ENCODE assay signal across 18 mouse cellular contexts in genomic region chr9:109123266-109123665, GRCm38 (mm10). TPM values are rescaled to one million over a fixed set of nuclear protein-coding genes. Genes with fewer than 3 reads are reported as not detected.
A peak's percentile ranks its signal among the peaks of the same experiment; 100 is the strongest.
DNase-seq lines count a peak whose midpoint lies in the region; ATAC-seq lines count a peak whose summit lies in the region.
"Had no signal": no experiment of that assay in that cellular context is flagged by ENCODE, and none has a peak within 500 bp of the region (broad histone marks: within the 10 kb centered on the region; RNA-seq: fewer than 3 reads in every experiment).

No protein-coding gene starts in this region.

- H3K36me3 ChIP-seq in forebrain, embryonic 14.5 days (ENCODE audit: control insufficient read depth, insufficient read depth, low read length): peaks cover 20% of the 10 kb centered on the region
- H3K36me3 ChIP-seq in forebrain, embryonic 12.5 days (replicated peaks): peaks cover 21% of the 10 kb centered on the region

- no peaks in the 10 kb centered on the region for H3K27me3 ChIP-seq in forebrain, embryonic 14.5 days (replicated peaks; ENCODE audit: control insufficient read depth, insufficient read depth, low read length)
- H3K27me3 ChIP-seq in forebrain, embryonic 12.5 days: no peaks in the 10 kb centered on the region
- H3K27me3 ChIP-seq: heart, embryonic 13.5 days; neural tube, embryonic 12.5 days had no signal

- no peaks in the 10 kb centered on the region for H3K9me3 ChIP-seq in forebrain, embryonic 14.5 days (replicated peaks; ENCODE audit: control insufficient read depth, low read length)
- H3K9me3 ChIP-seq in forebrain, embryonic 12.5 days: no peaks in the 10 kb centered on the region
- H3K9me3 ChIP-seq: heart, embryonic 13.5 days; neural tube, embryonic 12.5 days had no signal

- no peaks in the 10 kb centered on the region for H3K4me1 ChIP-seq in forebrain, embryonic 14.5 days (ENCODE audit: control insufficient read depth, insufficient read depth, low read length)
- H3K4me1 ChIP-seq in forebrain, embryonic 12.5 days: no peaks in the 10 kb centered on the region
- H3K4me1 ChIP-seq: neural tube, embryonic 12.5 days had no signal

- H3K4me3 ChIP-seq in forebrain, embryonic 14.5 days (ENCODE audit: low read depth, low read length): no peak overlapping the region
- no peak overlapping the region for H3K4me3 ChIP-seq in forebrain, embryonic 12.5 days (replicated peaks)
- H3K4me3 ChIP-seq: gastrocnemius, adult 2 months; heart, embryonic 13.5 days; neural tube, embryonic 12.5 days had no signal

- no peak for ATAC-seq in forebrain, embryonic 14.5 days
- no peak for ATAC-seq in forebrain, embryonic 12.5 days (ENCODE audit: low FRiP score)
- no peak for ATAC-seq in erythroblast, adult 5-6 weeks (replicated peaks; ENCODE audit: low FRiP score, poor library complexity, severe bottlenecking)
- ATAC-seq: inflammation-experienced regulatory T-cells, adult 6 months had no signal

- 59% methylated on average over 6 of the region's 6 CpGs for WGBS in forebrain, embryonic 14.5 days
- 68% methylated on average over 6 of the region's 6 CpGs for WGBS in forebrain, embryonic 12.5 days

- H3K27ac ChIP-seq in forebrain, embryonic 14.5 days (ENCODE audit: low read depth, low read length): no peak overlapping the region
- H3K27ac ChIP-seq in forebrain, embryonic 12.5 days: no peak overlapping the region
- H3K27ac ChIP-seq: gastrocnemius, adult 2 months; heart, embryonic 13.5 days; neural tube, embryonic 12.5 days had no signal

- H3K4me2 ChIP-seq in forebrain, embryonic 14.5 days (ENCODE audit: low read length): no peak overlapping the region
- no peak overlapping the region for H3K4me2 ChIP-seq in forebrain, embryonic 12.5 days
- H3K4me2 ChIP-seq: heart, embryonic 13.5 days; neural tube, embryonic 12.5 days had no signal

- H3K9ac ChIP-seq in forebrain, embryonic 14.5 days (ENCODE audit: low read length): no peak overlapping the region
- H3K9ac ChIP-seq in forebrain, embryonic 12.5 days: no peak overlapping the region
- H3K9ac ChIP-seq: heart, embryonic 13.5 days; neural tube, embryonic 12.5 days had no signal

- peak; percentile 20 for DNase-seq in forebrain, embryonic 14.5 days (ENCODE audit: low spot score)
- DNase-seq in kidney, postnatal 4 days: peak; percentile 24 to 30
- no peak for DNase-seq in kidney, adult 18-20 months
- peak; percentile 3 for DNase-seq in urinary bladder, postnatal 25 days (ENCODE audit: low spot score)
- no peak for DNase-seq in urinary bladder, postnatal 4 days (ENCODE audit: low spot score in 2 of 2)
- DNase-seq in left cerebral cortex, adult 11 months (ENCODE audit: low spot score): no peak
- DNase-seq: cerebellum, adult 9-11 months; gastrocnemius, adult 2 months; layer of hippocampus, adult 9-11 months; right cerebral cortex, postnatal 4 days had no signal

RNA-seq across cellular contexts. Expression of gene Plxnb1, which starts 28.1 kb away (rescaled TPM):
- 13.9 and 15.7 TPM in 2 replicates for polyA plus RNA-seq in forebrain, embryonic 14.5 days (2014; fragmentation: Nextera tagmentation; extraction: Ambion mirVana)
- 39.9 and 44.4 TPM in 2 replicates for polyA plus RNA-seq in forebrain, embryonic 12.5 days (2016; fragmentation: Nextera tagmentation; extraction: Ambion mirVana)
- not detected in 2 replicates for total RNA-seq in erythroblast, adult 5-6 weeks (2015; ENCODE audit: low replicate concordance)
- total RNA-seq in erythroblast, adult 5-6 weeks (2017; ENCODE audit: low replicate concordance): not detected in 2 replicates
- total RNA-seq: megakaryocyte progenitor cell, adult 5-6 weeks had no signal

RNA-seq across cellular contexts. Expression of gene Fbxw21, which starts 38.6 kb away (rescaled TPM):
- not detected in 2 replicates for polyA plus RNA-seq in forebrain, embryonic 14.5 days (2014; fragmentation: Nextera tagmentation; extraction: Ambion mirVana)
- polyA plus RNA-seq in forebrain, embryonic 12.5 days (2016; fragmentation: Nextera tagmentation; extraction: Ambion mirVana): not detected in 2 replicates
- not detected in 2 replicates for total RNA-seq in erythroblast, adult 5-6 weeks (2015; ENCODE audit: low replicate concordance)
- 0.28 TPM in 1 of 2 replicates, not detected in the other for total RNA-seq in erythroblast, adult 5-6 weeks (2017; ENCODE audit: low replicate concordance)
- total RNA-seq: gastrocnemius, adult 2 months; megakaryocyte progenitor cell, adult 5-6 weeks had no signal
- polyA plus RNA-seq: heart, embryonic 13.5 days; inflammation-experienced regulatory T-cells, adult 6 months; limb, embryonic 14.5 days; neural tube, embryonic 12.5 days; stomach, embryonic 16.5 days had no signal

RNA-seq across cellular contexts. Expression of gene Tma7, which starts 40.9 kb away (rescaled TPM):
- polyA plus RNA-seq in forebrain, embryonic 14.5 days (2014; fragmentation: Nextera tagmentation; extraction: Ambion mirVana): 652 and 758 TPM in 2 replicates
- 734 and 744 TPM in 2 replicates for polyA plus RNA-seq in forebrain, embryonic 12.5 days (2016; fragmentation: Nextera tagmentation; extraction: Ambion mirVana)
- total RNA-seq in erythroblast, adult 5-6 weeks (2015; ENCODE audit: low replicate concordance): 104 and 108 TPM in 2 replicates
- 44.6 and 57.0 TPM in 2 replicates for total RNA-seq in erythroblast, adult 5-6 weeks (2017; ENCODE audit: low replicate concordance)

RNA-seq across cellular contexts. Expression of gene Ccdc51, which starts 41.0 kb away (rescaled TPM):
- 19.4 and 21.2 TPM in 2 replicates for polyA plus RNA-seq in forebrain, embryonic 14.5 days (2014; fragmentation: Nextera tagmentation; extraction: Ambion mirVana)
- polyA plus RNA-seq in forebrain, embryonic 12.5 days (2016; fragmentation: Nextera tagmentation; extraction: Ambion mirVana): 13.9 and 14.9 TPM in 2 replicates
- total RNA-seq in erythroblast, adult 5-6 weeks (2015; ENCODE audit: low replicate concordance): 2.5 TPM in 1 of 2 replicates, not detected in the other
- 3.7 and 4.3 TPM in 2 replicates for total RNA-seq in erythroblast, adult 5-6 weeks (2017; ENCODE audit: low replicate concordance)

RNA-seq across cellular contexts. Expression of gene Atrip, which starts 49.3 kb away (rescaled TPM):
- polyA plus RNA-seq in forebrain, embryonic 14.5 days (2014; fragmentation: Nextera tagmentation; extraction: Ambion mirVana): 27.3 and 29.6 TPM in 2 replicates
- polyA plus RNA-seq in forebrain, embryonic 12.5 days (2016; fragmentation: Nextera tagmentation; extraction: Ambion mirVana): 32.4 and 32.5 TPM in 2 replicates
- total RNA-seq in erythroblast, adult 5-6 weeks (2015; ENCODE audit: low replicate concordance): 4.2 TPM in 1 of 2 replicates, not detected in the other
- 4.8 and 10.6 TPM in 2 replicates for total RNA-seq in erythroblast, adult 5-6 weeks (2017; ENCODE audit: low replicate concordance)

Comparison
In these comparisons a context has a peak if more than half of its experiments do, and no peak if none do; other contexts are left out.
1. DNase-seq: peak in forebrain, embryonic 14.5 days (single experiment), kidney, postnatal 4 days (2 of 2) and urinary bladder, postnatal 25 days (single experiment); none in kidney, adult 18-20 months (single experiment), urinary bladder, postnatal 4 days (0 of 2) and left cerebral cortex, adult 11 months (single experiment).